Mouse (Mus musculus) heart, adult 2 months (tissue): ENCODE measurements around the gene Smim5. TPM values are rescaled to one million over a fixed set of nuclear protein-coding genes. Genes with fewer than 3 reads are reported as not detected.

Experiments
- DNase-seq, 2 experiments: peaks; one replicate each; pipeline ENCODE4 v3.0.0; 2021
- H3K27ac ChIP-seq: fragments of 200-600 bp; 2 replicates; pipeline ENCODE4 v1.8.1; 2022
- H3K27me3 ChIP-seq: fragments of 200-500 bp; 2 replicates; pipeline ENCODE4 v1.6.1; 2012; ENCODE audit warnings: mild to moderate bottlenecking, low read length, inconsistent platforms, mixed read lengths; ENCODE audit not compliant: control insufficient read depth, insufficient read depth
- H3K36me3 ChIP-seq: fragments of 200-500 bp; 2 replicates; pipeline ENCODE4 v1.6.1; 2012; ENCODE audit warnings: low read length, inconsistent platforms; ENCODE audit not compliant: control insufficient read depth, insufficient read depth
- H3K4me1 ChIP-seq: fragments of 200-500 bp; 2 replicates; pipeline ENCODE4 v1.6.1; 2011; ENCODE audit warnings: low read length; ENCODE audit not compliant: control insufficient read depth, insufficient read depth
- H3K4me3 ChIP-seq: fragments of 200-600 bp; 2 replicates; pipeline ENCODE4 v1.8.1; 2022
- H3K79me2 ChIP-seq: fragments of 200-500 bp; replicated peaks from 2 replicates; pipeline ENCODE4 v1.6.1; 2012; ENCODE audit warnings: mild to moderate bottlenecking, inconsistent platforms, low read length, moderate library complexity, mixed read lengths; ENCODE audit not compliant: control insufficient read depth, insufficient read depth
- H3K9ac ChIP-seq: fragments of 200-500 bp; 2 replicates; pipeline ENCODE4 v1.6.1; 2012; ENCODE audit warnings: low read depth, mild to moderate bottlenecking, control low read depth, inconsistent platforms, low read length, mixed read lengths
- CTCF ChIP-seq: fragments of 200-600 bp; IDR thresholded peaks from 2 replicates; pipeline ENCODE4 v1.8.1; 2022; ENCODE audit warnings: antibody characterized with exemption, mild to moderate bottlenecking, moderate library complexity
- EP300 ChIP-seq: fragments of 200-500 bp; IDR thresholded peaks from 2 replicates; pipeline ENCODE4 v1.6.1; 2011; ENCODE audit warnings: low read depth, low read length, control low read depth; ENCODE audit not compliant: insufficient read depth
- POLR2A ChIP-seq: fragments of 200-500 bp; IDR thresholded peaks from 2 replicates; pipeline ENCODE4 v1.6.1; 2011; ENCODE audit warnings: mild to moderate bottlenecking, low read depth, low read length, control low read depth; ENCODE audit not compliant: insufficient read depth
- WGBS: fragments of 180-500 bp; shearing (Covaris S2); methylation state at CpG from one replicate; pipeline ENCODE4 v1.1.7; 2018; 5-methylcytosine and 5-hydroxymethylcytosine counted together
- intact Hi-C: fragments of 180-260 bp; cut with DNase I; formaldehyde crosslinking; loops from one replicate; pipeline ENCODE4 v1.15.1; 2025
- polyA plus RNA-seq: library from polyadenylated mRNA; depleted of rRNA; stranded (reverse); fragments of >200 nt; gene quantifications from 2 replicates; pipeline ENCODE4 v1.2.3, GENCODE M21; 2012
- total RNA-seq, 2 experiments: library from RNA; stranded (reverse); gene quantifications; 2 replicates each; pipeline ENCODE4 v1.2.3; 2021

The Smim5 gene
- total and polyA plus RNA-seq, 3 experiments: 10.2 to 21.8 (median 17.8) TPM

DNA sequence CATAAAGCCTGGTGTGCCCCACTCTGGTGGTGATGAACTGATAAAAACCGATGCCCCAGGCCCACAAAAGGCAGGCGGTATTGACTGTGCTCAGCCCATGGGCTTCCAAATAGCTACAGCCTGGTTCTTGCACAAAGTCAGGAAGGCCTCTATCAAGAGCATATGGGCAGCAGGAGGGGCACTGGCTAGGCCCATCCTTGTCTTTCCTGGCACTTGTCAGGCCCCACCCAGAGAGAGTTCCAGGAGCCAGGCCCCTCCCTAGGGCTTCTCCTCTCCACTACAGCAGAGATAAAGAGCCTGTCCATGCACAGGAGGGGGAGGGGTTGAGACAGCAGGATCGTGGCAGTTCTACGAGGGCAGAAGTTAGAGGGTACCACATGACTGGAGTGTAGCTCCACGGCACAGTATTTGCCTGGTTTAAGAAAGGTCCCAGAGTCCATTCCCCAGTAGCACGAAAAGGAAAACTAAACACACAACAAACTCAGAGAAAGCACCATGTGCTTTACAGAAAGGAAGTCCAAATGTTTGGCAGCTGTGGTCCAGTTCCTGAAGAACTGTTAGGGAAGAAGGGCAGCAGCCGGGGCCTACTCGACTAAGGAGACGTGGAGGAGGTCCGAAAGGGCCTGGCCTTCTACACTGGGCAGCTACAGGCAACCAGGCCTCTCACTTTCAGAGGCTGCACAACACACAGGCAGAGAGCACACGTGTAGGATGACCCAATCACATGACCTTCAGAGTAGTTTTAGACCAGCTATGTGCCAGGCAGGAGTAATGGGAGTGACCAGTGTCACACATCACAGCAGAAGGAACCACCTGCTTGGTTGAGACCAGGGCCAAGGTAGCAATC, 3.8 kb downstream of the Smim5 start:
- peak; percentile 29; the same call in 1 of the 2 replicates for TF ChIP-seq POLR2A
- TF ChIP-seq CTCF: no peak
- TF ChIP-seq EP300: peak; percentile 59
- intact Hi-C loops: no loop called here

DNA sequence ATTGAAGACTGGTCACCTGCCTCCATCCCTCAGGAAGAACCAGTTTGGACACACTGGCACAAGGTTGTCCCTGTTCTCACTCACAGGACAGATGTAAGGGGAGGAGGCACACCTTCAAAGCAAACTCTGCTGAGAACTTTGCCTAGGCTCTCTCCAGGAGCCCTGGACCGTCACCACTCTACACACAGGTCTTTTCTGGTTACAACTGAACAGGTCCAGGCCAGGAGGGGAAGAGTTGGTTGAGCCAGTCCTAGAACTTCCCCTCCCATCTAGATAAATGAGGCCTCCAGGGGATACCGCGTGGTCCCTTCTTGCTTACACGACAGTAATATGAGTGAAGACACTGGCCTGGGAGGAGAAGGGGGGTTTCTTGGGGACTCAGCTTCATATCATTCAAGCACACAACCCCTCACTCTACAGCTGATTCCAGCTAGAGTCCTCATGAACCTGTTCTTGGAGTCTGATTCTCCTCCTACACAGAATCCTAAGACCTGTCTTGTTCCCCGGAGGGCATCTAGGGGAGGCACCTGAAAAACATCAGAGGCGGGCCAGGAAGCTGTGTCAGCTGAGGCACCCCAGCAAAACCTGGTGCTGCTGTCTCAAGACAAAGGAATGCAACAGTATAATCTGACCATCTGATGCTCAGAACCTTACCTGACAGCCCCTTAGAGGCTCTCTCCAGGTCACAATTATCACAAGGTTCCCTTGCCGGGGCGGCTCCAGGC, 4.6 kb downstream of the Smim5 start:
- no peak overlapping the region for H3K9ac ChIP-seq

More for the DNA sequence above, 3.8 kb downstream of the Smim5 start:
- no peaks in the 10 kb centered on the region for H3K79me2 ChIP-seq
- H3K27ac ChIP-seq: peak overlapping the region; percentile 64
- peak overlapping the region; percentile 19 for H3K9ac ChIP-seq
- no peaks in the 10 kb centered on the region for H3K27me3 ChIP-seq
- H3K36me3 ChIP-seq: no peaks in the 10 kb centered on the region; the same call in 1 of the 2 replicates
- H3K4me3 ChIP-seq: no peak overlapping the region
- peak; percentile 44 to 74 for DNase-seq
- WGBS: 22% methylated on average over 11 of the region's 11 CpGs
- peaks cover 19% of the 10 kb centered on the region for H3K4me1 ChIP-seq

DNA sequence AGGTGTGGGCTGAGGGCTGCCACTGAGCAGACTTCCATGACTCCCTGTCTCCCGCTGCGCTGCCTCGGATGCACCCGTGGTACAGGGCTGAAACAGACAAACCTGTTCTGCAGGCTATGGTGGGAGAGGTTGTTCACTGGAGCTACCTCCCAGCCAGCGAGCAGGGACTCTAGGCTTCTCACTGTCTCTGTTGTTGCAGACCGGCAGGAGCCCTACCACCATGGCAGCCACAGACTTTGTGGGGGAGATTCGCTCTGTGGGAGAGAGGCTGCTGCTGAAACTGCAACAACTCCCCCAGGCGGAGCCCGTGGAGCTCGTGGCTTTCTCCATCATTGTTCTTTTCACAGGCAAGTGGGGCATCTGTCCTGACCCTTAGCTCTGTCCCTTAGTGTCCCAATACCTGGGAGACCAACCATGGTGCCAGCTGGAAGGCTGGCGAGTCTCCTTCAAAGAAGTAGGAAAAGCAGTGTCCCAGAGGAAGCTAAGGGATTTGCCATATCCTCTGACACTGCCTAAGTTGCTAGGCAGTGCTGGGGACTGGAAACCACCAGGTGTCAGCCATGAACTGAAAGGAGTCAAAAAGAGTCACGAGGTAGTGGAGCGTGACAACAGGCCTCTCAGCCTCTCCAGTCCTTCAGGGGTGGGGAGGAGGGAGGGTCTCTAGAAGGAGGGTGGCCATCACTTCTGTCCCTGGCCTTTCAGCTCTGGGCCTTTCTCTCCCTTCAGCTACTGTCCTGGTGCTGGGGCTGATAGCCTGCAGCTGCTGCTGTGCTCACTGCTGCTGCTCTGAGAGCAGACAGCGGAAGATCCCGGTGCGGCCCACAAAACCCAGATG, 5.4 kb downstream of the Smim5 start:
- DNase-seq: no peak
- Histone ChIP-seq H3K9ac (no peak overlapping the region), H3K36me3 (no peaks in the 10 kb centered on the region; the same call in 1 of the 2 replicates), H3K79me2 (no peaks in the 10 kb centered on the region), H3K27me3 (no peaks in the 10 kb centered on the region), H3K27ac (no peak overlapping the region; the same call in 1 of the 2 replicates), H3K4me3 (no peak overlapping the region), H3K4me1 (peaks cover 19% of the 10 kb centered on the region)
- intact Hi-C loops: no loop called here
- 71% methylated on average over 16 of the region's 16 CpGs for WGBS
- TF ChIP-seq CTCF (no peak), EP300 (peak; percentile 44; the same call in 1 of the 2 replicates), POLR2A (no peak)

More for the DNA sequence above, 4.6 kb downstream of the Smim5 start:
- WGBS: 74% methylated on average over 8 of the region's 8 CpGs
- intact Hi-C loops: no loop called here
- no peak for DNase-seq
- H3K27ac ChIP-seq: peak overlapping the region; percentile 64
- H3K27me3 ChIP-seq: no peaks in the 10 kb centered on the region
- no peaks in the 10 kb centered on the region for H3K79me2 ChIP-seq
- H3K4me1 ChIP-seq: peaks cover 19% of the 10 kb centered on the region
- H3K4me3 ChIP-seq: no peak overlapping the region
- H3K36me3 ChIP-seq: no peaks in the 10 kb centered on the region; the same call in 1 of the 2 replicates
- TF ChIP-seq POLR2A (no peak), CTCF (no peak), EP300 (no peak)

DNA sequence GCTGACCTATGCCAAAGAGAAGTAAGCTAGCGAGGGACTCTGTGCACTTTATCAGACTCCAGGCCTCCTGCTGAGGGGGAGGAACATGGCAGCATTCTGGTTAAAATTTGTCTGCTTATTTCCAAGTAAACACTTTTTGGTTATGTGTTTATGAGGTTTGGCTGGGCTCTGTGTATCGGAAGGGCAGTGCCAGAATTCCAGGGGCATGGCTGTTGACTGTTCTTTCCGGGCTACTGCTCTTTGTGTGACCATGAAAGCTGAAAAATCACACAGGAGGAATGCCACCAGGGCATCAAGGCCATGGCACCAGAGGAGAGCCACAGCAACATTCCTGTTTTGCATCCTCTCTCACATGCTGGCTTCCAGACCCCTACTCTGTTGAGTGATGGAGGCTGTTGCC, 6.3 kb downstream of the Smim5 start:
- intact Hi-C loops: no loop called here
- H3K27ac ChIP-seq: no peak overlapping the region

DNA sequence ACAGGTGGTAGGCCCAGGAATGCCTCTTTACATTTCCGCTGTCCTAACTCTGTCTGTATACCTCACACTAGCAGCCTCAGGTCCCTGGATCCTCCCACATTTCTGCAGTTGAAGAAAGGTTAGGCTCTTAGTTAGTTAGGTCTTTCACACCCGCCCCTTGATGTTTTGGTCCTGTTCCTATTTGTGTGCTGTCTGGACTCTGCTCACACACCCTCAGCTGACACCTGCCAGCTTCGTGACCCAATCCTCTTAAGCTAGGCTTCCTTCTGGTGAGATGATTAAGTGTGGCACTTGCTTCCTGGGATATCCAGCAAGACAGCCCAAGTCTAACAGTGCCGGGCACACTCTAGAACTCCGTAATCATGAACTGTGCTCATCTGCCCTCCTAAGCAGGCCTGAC, 6.8 kb downstream of the Smim5 start:
- H3K27me3 ChIP-seq: no peaks in the 10 kb centered on the region
- intact Hi-C loops: no loop called here
- no peaks in the 10 kb centered on the region for H3K79me2 ChIP-seq
- 81% methylated on average over 5 of the region's 5 CpGs for WGBS
- H3K9ac ChIP-seq: peak overlapping the region; percentile 6
- no peak overlapping the region for H3K4me3 ChIP-seq
- H3K36me3 ChIP-seq: no peaks in the 10 kb centered on the region; the same call in 1 of the 2 replicates
- no peak for DNase-seq
- peaks cover 21% of the 10 kb centered on the region for H3K4me1 ChIP-seq
- no peak overlapping the region; the same call in 1 of the 2 replicates for H3K27ac ChIP-seq
- TF ChIP-seq POLR2A (no peak), EP300 (no peak), CTCF (no peak)

More for the DNA sequence above, 6.3 kb downstream of the Smim5 start:
- no peak for DNase-seq
- TF ChIP-seq POLR2A: no peak
- TF ChIP-seq CTCF: no peak
- no peak for TF ChIP-seq EP300
- Histone ChIP-seq H3K4me3 (no peak overlapping the region), H3K36me3 (no peaks in the 10 kb centered on the region; the same call in 1 of the 2 replicates), H3K9ac (no peak overlapping the region), H3K27me3 (no peaks in the 10 kb centered on the region), H3K79me2 (no peaks in the 10 kb centered on the region), H3K4me1 (peaks cover 21% of the 10 kb centered on the region)
- WGBS: 69% methylated on average over 3 of the region's 3 CpGs
